Mouse (Mus musculus) brown adipose tissue, adult 24 weeks (tissue): ENCODE data around the gene Mrc2. TPM values are rescaled to one million over a fixed set of nuclear protein-coding genes. Genes with fewer than 3 reads are reported as not detected.

ENCODE experiments used
- H3K27ac ChIP-seq: fragments of 200-500 bp; replicated peaks from 2 replicates; pipeline ENCODE4 v1.5.1; 2012; ENCODE audit warnings: low read depth, mild to moderate bottlenecking, low read length
- H3K4me1 ChIP-seq: fragments of 200-500 bp; 2 replicates; pipeline ENCODE4 v1.6.1; 2012; ENCODE audit warnings: low read length, mixed read lengths; ENCODE audit not compliant: control insufficient read depth, insufficient read depth, insufficient read length
- H3K4me3 ChIP-seq: fragments of 200-500 bp; 2 replicates; pipeline ENCODE4 v1.5.1; 2012; ENCODE audit warnings: low read depth, mild to moderate bottlenecking, low read length, moderate library complexity; ENCODE audit not compliant: insufficient read depth
- polyA plus RNA-seq: library from polyadenylated mRNA; stranded (reverse); fragments of >200 nt; gene quantifications from 2 replicates; pipeline ENCODE4 v1.2.4, GENCODE M21; 2012; ENCODE audit not compliant: missing spikeins, insufficient read depth, insufficient read length

Mrc2 gene
- polyA plus RNA-seq, 1 experiment = 2.6 TPM

DNA sequence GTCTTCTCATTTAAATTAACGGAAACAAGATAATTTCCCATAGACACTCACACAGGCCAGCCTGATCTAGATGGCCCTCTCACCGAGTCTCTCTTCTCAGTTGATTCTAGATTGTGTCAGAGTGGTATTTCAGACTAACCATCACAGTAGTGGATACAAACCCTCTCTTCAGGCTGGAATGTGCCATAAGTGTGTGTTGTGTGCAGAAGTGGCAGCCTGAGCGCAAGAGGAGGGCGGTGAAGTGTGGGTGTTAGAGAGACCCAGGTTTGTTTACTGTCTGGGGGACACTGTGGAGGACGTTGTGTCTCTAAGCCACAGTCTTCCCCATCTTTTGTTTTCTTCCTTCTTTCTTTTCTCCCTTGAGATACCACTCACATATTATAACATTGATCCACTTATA, 31.1 kb downstream of the Mrc2 start:
- Histone ChIP-seq H3K27ac (no peak overlapping the region), H3K4me3 (no peak overlapping the region), H3K4me1 (no peaks in the 10 kb centered on the region)

DNA sequence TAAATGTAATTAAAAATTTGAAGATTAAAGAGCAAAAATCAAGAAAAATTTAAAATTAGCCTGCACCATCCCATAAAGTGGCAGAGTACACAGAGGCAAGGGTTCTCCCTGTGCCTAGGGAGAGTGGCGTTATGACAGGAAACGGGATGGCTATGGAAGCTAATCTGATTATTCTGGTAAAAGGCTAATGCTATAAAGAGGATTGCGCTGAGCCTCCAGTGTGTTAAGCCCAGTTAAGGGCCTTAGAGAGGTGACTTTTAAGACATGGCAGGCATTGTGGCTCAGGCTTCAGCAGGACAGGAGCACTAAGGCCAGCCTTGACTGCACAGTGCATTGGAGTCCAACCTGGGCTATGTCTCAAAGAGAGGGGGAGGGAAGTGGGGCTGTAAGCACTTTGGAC, 34.7 kb downstream of the Mrc2 start:
- Histone ChIP-seq H3K4me1 (peaks cover 2% of the 10 kb centered on the region; the same call in 1 of the 2 replicates), H3K27ac (no peak overlapping the region), H3K4me3 (no peak overlapping the region)

DNA sequence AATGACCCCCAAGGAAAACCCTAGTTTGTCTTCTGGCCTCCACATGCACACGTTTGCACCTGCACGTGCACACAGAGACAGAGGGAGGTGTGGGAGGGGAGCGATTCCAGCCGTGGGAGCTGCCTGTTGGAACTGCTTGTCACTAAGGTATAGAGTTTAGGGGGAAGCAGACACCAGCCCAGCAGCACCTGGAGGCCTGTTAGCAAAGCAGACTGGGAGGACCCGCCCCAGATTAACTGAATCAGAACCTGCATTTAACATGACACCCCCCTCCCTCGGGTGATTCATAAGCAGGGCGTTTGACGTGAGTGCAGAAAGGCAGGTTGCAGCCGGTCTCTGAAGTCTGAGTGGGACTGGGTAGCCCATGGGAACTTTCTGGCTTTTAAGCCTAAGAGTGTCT, 37.5 kb downstream of the Mrc2 start:
- Histone ChIP-seq H3K4me1 (peaks cover 2% of the 10 kb centered on the region; the same call in 1 of the 2 replicates), H3K27ac (no peak overlapping the region), H3K4me3 (no peak overlapping the region)

DNA sequence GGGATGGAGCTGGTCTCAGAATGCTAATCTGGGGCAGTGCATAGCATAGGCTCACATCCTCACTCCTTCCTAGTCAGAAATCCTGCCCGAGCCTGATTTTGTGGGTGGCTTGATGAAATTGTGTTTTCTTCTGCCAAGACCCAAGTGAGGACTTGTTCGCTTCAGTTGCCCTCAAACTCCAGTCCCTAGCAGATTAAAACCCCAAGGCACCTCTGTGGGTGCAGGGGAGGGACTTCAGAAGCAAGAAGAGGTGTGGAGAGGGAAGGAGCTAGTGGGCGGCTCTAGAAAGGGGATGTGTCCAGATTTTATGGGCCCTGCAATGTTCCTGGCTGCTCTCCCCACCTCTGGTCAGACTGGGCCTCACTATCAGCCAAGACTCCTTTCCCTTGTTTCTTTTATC, 38.7 kb downstream of the Mrc2 start:
- peaks cover 2% of the 10 kb centered on the region; the same call in 1 of the 2 replicates for H3K4me1 ChIP-seq
- no peak overlapping the region for H3K4me3 ChIP-seq
- no peak overlapping the region for H3K27ac ChIP-seq

DNA sequence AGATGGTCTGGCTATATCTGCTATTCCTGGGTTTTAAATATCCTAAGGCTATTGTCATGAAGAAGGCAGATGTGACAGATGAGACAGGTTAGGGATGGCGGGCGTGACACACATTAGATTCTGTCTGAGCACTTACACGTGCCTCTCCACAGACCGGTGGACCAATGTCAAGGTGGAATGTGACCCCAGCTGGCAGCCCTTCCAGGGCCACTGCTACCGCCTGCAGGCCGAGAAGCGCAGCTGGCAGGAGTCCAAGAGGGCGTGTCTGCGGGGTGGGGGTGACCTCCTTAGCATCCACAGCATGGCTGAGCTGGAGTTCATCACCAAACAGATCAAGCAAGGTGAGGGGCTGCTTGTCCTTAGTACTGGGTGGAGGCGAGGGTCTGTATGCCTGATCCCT, 39.3 kb downstream of the Mrc2 start:
- Histone ChIP-seq H3K4me3 (no peak overlapping the region), H3K27ac (no peak overlapping the region), H3K4me1 (peaks cover 2% of the 10 kb centered on the region; the same call in 1 of the 2 replicates)

DNA sequence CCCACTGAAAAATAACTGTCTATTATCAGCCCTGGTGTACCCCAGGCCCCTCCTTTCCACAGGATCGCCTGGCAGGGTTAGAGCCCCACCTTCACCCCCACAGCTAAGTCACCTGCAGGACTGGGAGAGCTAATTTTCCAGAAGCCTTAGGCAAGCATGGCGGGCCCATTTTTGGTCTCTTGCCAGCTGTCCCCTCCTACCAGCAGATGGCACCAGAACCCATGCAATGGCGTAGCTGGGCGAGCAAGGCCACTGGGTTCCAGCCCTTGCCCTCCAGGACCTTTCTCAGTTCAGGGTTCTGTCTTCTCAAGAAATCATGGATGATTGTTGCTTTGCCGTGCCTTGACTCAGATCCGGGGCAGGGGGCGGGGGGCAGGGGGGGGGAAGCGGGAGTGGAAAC, 40.0 kb downstream of the Mrc2 start:
- no peak overlapping the region for H3K27ac ChIP-seq
- no peak overlapping the region for H3K4me3 ChIP-seq
- H3K4me1 ChIP-seq = peaks cover 2% of the 10 kb centered on the region; the same call in 1 of the 2 replicates

DNA sequence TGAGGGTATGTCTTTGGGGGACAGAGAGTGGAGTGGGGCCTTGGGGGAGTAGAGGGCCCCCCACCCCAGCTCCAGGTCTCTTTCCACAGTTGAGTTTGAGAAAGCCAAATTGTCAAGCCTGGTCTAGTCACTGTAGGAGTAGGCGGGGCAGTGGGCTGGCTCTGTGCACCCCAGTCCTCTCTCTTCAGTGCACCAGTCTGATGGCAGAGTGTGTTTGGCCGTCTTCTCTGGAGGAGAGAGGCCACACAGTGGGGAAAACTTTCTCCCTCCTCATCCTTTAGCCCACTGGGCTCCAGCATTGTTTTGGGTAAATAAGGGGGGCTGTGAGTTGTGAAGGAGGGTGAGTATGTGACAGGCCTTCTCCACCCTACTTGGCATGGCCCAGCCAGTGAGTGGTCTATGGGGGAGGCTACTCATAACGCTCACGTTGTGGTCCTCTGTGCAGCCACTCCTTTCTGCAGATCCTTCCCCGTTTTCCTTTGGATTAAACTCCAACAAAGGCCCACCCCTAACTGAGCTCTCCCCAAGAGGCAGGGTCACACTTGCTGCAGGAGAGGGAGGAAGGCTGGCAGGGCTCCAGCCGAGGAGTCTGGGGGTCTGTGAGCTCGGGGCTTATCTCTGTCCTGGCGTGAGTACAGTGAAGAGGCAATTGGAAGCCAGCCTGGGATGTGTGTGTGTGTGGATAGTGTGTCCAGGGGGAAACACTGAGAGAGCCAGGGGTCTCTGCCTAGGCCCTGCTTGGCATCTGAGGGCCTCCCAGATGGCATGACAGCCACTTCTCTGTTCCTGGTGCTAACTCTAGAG, 41.6 kb downstream of the Mrc2 start:
- Histone ChIP-seq H3K4me3 (no peak overlapping the region), H3K4me1 (peaks cover 2% of the 10 kb centered on the region; the same call in 1 of the 2 replicates), H3K27ac (no peak overlapping the region)

DNA sequence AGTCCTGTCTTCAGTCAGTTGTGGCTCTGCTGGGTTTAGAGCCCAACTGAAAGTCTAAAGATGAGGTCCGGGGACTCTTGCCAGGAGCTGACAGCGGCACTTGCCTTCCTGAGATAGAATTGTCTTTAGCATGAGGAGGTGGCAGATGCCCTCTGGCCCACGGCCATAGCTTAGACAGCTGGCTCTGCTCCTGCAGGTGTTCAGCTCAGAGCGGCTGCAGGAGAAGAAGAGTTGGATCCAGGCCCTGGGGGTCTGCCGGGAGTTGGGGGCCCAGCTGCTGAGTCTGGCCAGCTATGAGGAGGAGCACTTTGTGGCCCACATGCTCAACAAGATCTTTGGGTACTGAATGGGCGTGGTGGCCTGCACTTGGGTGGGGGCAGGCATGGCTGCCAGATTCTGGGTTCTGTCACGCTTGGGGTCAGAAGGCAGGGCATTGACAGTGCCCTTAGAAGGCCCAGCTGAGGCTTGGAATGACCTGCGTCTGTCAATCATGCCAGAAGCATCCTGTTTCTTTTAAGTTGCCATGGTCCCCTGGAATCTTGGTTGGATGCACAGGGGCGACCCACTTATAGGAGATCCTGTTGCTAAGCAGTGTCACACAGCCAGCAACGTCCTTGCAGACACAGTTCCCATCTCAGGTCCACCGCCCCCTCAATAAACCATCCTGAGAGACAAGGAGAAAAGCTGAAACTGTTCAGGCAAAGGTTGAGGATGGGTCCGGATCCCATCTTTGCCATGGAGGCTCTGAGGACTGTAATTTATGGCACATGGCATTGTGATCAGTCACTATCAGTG, 46.4 kb downstream of the Mrc2 start:
- H3K4me3 ChIP-seq = no peak overlapping the region
- no peaks in the 10 kb centered on the region for H3K4me1 ChIP-seq

GRCm38 (mm10) chr11:105345284-105345683, 52.8 kb downstream of the Mrc2 start:
- no peak overlapping the region for H3K27ac ChIP-seq
- H3K4me3 ChIP-seq = no peak overlapping the region
- no peaks in the 10 kb centered on the region for H3K4me1 ChIP-seq

More for the DNA sequence above, 46.4 kb downstream of the Mrc2 start:
- no peak overlapping the region for H3K27ac ChIP-seq

GRCm38 (mm10) chr11:105347162-105348161, 55.0 kb downstream of the Mrc2 start:
- H3K27ac ChIP-seq = no peak overlapping the region
- no peak overlapping the region for H3K4me3 ChIP-seq
- H3K4me1 ChIP-seq = no peaks in the 10 kb centered on the region

GRCm38 (mm10) chr11:105348495-105348982, 56.1 kb downstream of the Mrc2 start:
- Histone ChIP-seq H3K4me3 (no peak overlapping the region), H3K4me1 (peaks cover 3% of the 10 kb centered on the region; the same call in 1 of the 2 replicates), H3K27ac (no peak overlapping the region)

DNA sequence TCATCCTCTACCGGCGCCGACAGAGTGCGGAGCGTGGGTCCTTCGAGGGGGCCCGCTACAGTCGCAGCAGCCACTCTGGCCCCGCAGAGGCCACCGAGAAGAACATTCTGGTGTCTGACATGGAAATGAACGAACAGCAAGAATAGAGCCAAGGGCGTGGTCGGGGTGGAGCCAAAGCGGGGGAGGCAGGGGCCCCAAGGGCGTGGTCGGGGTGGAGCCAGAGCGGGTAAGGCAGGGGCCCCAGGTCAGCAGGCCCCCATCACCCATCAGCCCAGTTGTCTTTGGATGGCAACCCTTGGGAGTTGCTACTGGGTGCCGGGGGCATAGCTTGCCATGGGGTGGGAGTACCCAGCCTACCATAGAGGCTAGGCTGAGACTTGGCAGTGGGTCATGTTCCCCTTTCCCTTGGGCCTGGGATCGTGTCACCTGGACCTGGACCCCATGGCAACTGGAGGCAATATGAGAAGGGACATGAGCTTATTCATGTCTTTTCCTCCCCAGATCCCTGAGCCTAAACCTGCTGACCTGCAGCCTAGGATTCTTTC, 57.4 kb downstream of the Mrc2 start:
- Histone ChIP-seq H3K27ac (no peak overlapping the region), H3K4me1 (peaks cover 6% of the 10 kb centered on the region), H3K4me3 (no peak overlapping the region)

DNA sequence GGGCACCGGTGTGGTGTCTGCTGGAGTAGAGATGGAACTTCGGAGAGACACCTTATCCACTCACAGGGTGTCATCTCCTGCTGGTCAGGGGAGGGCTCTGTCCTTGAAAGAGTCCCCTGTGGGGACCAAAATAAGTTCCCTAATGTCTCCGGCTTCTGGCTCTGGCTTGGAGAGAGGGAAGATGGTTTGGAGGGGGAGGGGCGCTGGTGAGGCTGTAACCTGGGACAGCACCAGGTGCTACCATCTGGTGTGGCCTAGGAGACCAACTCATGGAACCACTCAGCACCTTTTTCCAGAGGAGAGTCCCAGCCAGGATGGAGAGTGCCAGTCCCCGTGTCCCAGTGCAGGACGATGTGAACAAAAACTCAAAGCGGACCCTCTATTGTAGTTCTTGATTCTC, 58.2 kb downstream of the Mrc2 start:
- H3K4me1 ChIP-seq = peaks cover 6% of the 10 kb centered on the region
- H3K27ac ChIP-seq = no peak overlapping the region
- no peak overlapping the region for H3K4me3 ChIP-seq

GRCm38 (mm10) chr11:105352152-105352551, 59.7 kb downstream of the Mrc2 start:
- Histone ChIP-seq H3K4me1 (peaks cover 6% of the 10 kb centered on the region), H3K4me3 (no peak overlapping the region), H3K27ac (no peak overlapping the region)
